Mouse (Mus musculus): Measurements from ENCODE around the gene Creld2.

DNA sequence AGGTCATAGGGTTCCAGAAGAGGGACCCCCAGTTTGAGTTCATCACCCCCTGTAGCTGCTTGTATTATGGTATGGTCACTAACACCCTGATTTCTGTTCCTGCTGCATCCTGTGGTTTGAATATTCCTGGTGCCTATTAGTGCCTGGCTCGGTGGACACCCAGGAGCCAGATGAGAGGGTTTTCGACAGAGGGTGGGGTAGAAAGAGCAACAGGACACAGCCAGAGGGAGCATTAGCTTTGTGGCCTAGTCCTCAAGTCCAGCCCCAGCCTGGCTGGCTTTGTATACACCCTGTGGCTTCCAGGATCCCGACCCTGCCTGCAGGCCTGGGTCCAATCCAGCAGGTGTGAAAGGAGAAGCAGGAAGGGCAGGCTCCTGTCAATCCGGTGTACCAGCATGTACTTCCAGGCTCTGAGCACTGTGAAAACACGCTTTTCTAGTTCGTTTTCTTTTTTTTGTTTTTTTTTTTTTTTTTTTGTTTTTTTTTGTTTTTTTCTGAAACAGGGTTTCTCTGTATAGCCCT is 36.5 kb downstream of the Creld2 start:
- TF ChIP-seq POLR2A (IDR thresholded peaks at IDR 0.05; ENCODE audit: extremely low read depth, insufficient read depth, low read length) (no peak), CTCF (IDR thresholded peaks at IDR 0.05; ENCODE audit: low read depth, low read length) (no peak)

Measured in liver, adult 2 months (tissue).